ENCODE assay signal across 8 mouse cellular contexts in genomic region chr11:114217245-114217757, GRCm38 (mm10).
DNase-seq lines count a peak whose midpoint lies in the region; ATAC-seq and TF ChIP-seq lines count a peak whose summit lies in the region.

No protein-coding gene starts in this region.

- H3K36me3 ChIP-seq in embryonic facial prominence, embryonic 12.5 days = no peaks in the 10 kb centered on the region
- H3K36me3 ChIP-seq in intestine, postnatal 0 days (ENCODE audit: control insufficient read depth, insufficient read depth) = no peaks in the 10 kb centered on the region
- H3K36me3 ChIP-seq in neural tube, embryonic 14.5 days (ENCODE audit: control insufficient read depth, insufficient read depth, low read length) = no peaks in the 10 kb centered on the region

- H3K9me3 ChIP-seq in embryonic facial prominence, embryonic 12.5 days = no peaks in the 10 kb centered on the region
- no peaks in the 10 kb centered on the region for H3K9me3 ChIP-seq in intestine, postnatal 0 days (ENCODE audit: control insufficient read depth)
- no peaks in the 10 kb centered on the region for H3K9me3 ChIP-seq in neural tube, embryonic 14.5 days (ENCODE audit: control insufficient read depth, low read length)

- ATAC-seq in embryonic facial prominence, embryonic 12.5 days (ENCODE audit: insufficient number of reproducible peaks, insufficient read depth, low FRiP score, low TSS enrichment) = 0 out of 2 replicates have a peak, but pooled peaks have one; percentile 57
- no peak for ATAC-seq in intestine, postnatal 0 days
- ATAC-seq in neural tube, embryonic 14.5 days (ENCODE audit: low read depth) = no peak

- DNase-seq in kidney, postnatal 4 days = peak; percentile 11 to 17
- no peak for DNase-seq in kidney, adult 8-10 months
- DNase-seq in adrenal gland, postnatal 25 days = no peak
- no peak for DNase-seq in spleen, adult 18-20 months
- no peak for DNase-seq in left cerebral cortex, adult 8-10 months (ENCODE audit: low spot score in 2 of 2)

- H3K4me1 ChIP-seq in embryonic facial prominence, embryonic 12.5 days = peaks cover 22% of the 10 kb centered on the region; the same call in 1 of the 2 replicates
- H3K4me1 ChIP-seq in intestine, postnatal 0 days (replicated peaks; ENCODE audit: control insufficient read depth, insufficient read depth, low read length) = no peaks in the 10 kb centered on the region
- peaks cover 20% of the 10 kb centered on the region for H3K4me1 ChIP-seq in neural tube, embryonic 14.5 days (ENCODE audit: control insufficient read depth, insufficient read depth, low read length)

- no peak overlapping the region for H3K27ac ChIP-seq in embryonic facial prominence, embryonic 12.5 days
- no peak overlapping the region for H3K27ac ChIP-seq in intestine, postnatal 0 days (ENCODE audit: low read depth, low read length)
- H3K27ac ChIP-seq in neural tube, embryonic 14.5 days (ENCODE audit: low read depth, low read length) = no peak overlapping the region

- H3K9ac ChIP-seq in embryonic facial prominence, embryonic 12.5 days = no peak overlapping the region
- no peak overlapping the region for H3K9ac ChIP-seq in intestine, postnatal 0 days (ENCODE audit: low read depth, low read length)
- H3K9ac ChIP-seq in neural tube, embryonic 14.5 days (replicated peaks; ENCODE audit: low read depth, low read length) = no peak overlapping the region

- peak overlapping the region; percentile 28 for H3K4me3 ChIP-seq in embryonic facial prominence, embryonic 12.5 days
- H3K4me3 ChIP-seq in intestine, postnatal 0 days (ENCODE audit: low read depth, low read length) = no peak overlapping the region
- peak overlapping the region; percentile 10 for H3K4me3 ChIP-seq in neural tube, embryonic 14.5 days (ENCODE audit: low read depth, low read length)

- no peak for TF ChIP-seq CTCF in intestine, postnatal 0 days (IDR thresholded peaks at IDR 0.05; ENCODE audit: low read depth)

- H3K4me2 ChIP-seq in embryonic facial prominence, embryonic 12.5 days (replicated peaks) = peak overlapping the region; percentile 46
- H3K4me2 ChIP-seq in intestine, postnatal 0 days (replicated peaks; ENCODE audit: low read depth) = peak overlapping the region; percentile 35
- H3K4me2 ChIP-seq in neural tube, embryonic 14.5 days (ENCODE audit: low read depth, low read length) = peak overlapping the region; percentile 35; the same call in 1 of the 2 replicates

- WGBS in embryonic facial prominence, embryonic 12.5 days = under 1% methylated on average over 15 of the region's 15 CpGs
- WGBS in intestine, postnatal 0 days = 8% methylated on average over 15 of the region's 15 CpGs
- WGBS in neural tube, embryonic 14.5 days = under 1% methylated on average over 15 of the region's 15 CpGs

- H3K27me3 ChIP-seq in embryonic facial prominence, embryonic 12.5 days = peaks cover 13% of the 10 kb centered on the region
- H3K27me3 ChIP-seq in intestine, postnatal 0 days (replicated peaks; ENCODE audit: control insufficient read depth, insufficient read depth, low read length) = no peaks in the 10 kb centered on the region
- no peaks in the 10 kb centered on the region for H3K27me3 ChIP-seq in neural tube, embryonic 14.5 days (ENCODE audit: control insufficient read depth, insufficient read depth, low read length)

Comparison
In these comparisons a context has a peak if more than half of its experiments do, and no peak if none do; other contexts are left out.
1. DNase-seq: peak in kidney, postnatal 4 days (2 of 2); none in kidney, adult 8-10 months (0 of 2), adrenal gland, postnatal 25 days (single experiment), spleen, adult 18-20 months (0 of 2) and left cerebral cortex, adult 8-10 months (0 of 2).
2. Peak in every context shown above with its lines, with median percentiles within 50 percentile points of each other: H3K4me2 ChIP-seq.